Mouse (Mus musculus): ENCODE data around the gene Brd1. TPM values are rescaled to one million over a fixed set of nuclear protein-coding genes. Genes with fewer than 3 reads are reported as not detected.

The Brd1 gene
- polyA plus RNA-seq, 1 experiment from 2014 or later = 24.3 TPM

GRCm38 (mm10) chr15:88725036-88725435, 9.0 kb downstream of the Brd1 start:
- H3K4me2 ChIP-seq (ENCODE audit: low read depth, low read length) = no peak overlapping the region
- WGBS = 89% methylated on average over 5 of the region's 5 CpGs
- no peak overlapping the region for H3K9ac ChIP-seq (replicated peaks; ENCODE audit: low read length)
- no peaks in the 10 kb centered on the region for H3K4me1 ChIP-seq (ENCODE audit: control insufficient read depth, insufficient read depth, low read length)
- DNase-seq (ENCODE audit: low spot score) = no peak
- no peak for ATAC-seq (replicated peaks; ENCODE audit: insufficient number of reproducible peaks, low FRiP score, low TSS enrichment, low read depth)
- no peak overlapping the region for H3K27ac ChIP-seq (replicated peaks; ENCODE audit: low read depth, low read length)
- no peaks in the 10 kb centered on the region for H3K9me3 ChIP-seq (replicated peaks; ENCODE audit: control insufficient read depth, low read length)
- H3K27me3 ChIP-seq (ENCODE audit: control insufficient read depth, insufficient read depth, low read length) = no peaks in the 10 kb centered on the region
- peaks cover 20% of the 10 kb centered on the region for H3K36me3 ChIP-seq (replicated peaks; ENCODE audit: control insufficient read depth, insufficient read depth, low read depth, low read length)
- H3K4me3 ChIP-seq (ENCODE audit: low read depth, low read length) = no peak overlapping the region

- no peak for ATAC-seq (replicated peaks; ENCODE audit: insufficient number of reproducible peaks, low FRiP score, low TSS enrichment, low read depth)
- H3K27me3 ChIP-seq (ENCODE audit: control insufficient read depth, insufficient read depth, low read length) = no peaks in the 10 kb centered on the region
- H3K9me3 ChIP-seq (replicated peaks; ENCODE audit: control insufficient read depth, low read length) = no peaks in the 10 kb centered on the region
- peaks cover 13% of the 10 kb centered on the region for H3K36me3 ChIP-seq (replicated peaks; ENCODE audit: control insufficient read depth, insufficient read depth, low read depth, low read length)
- no peak overlapping the region for H3K4me3 ChIP-seq (ENCODE audit: low read depth, low read length)
- DNase-seq (ENCODE audit: low spot score) = no peak
- no peak overlapping the region for H3K9ac ChIP-seq (replicated peaks; ENCODE audit: low read length)
- no peak overlapping the region for H3K4me2 ChIP-seq (ENCODE audit: low read depth, low read length)
- 72% methylated on average over 7 of the region's 7 CpGs for WGBS
- no peaks in the 10 kb centered on the region for H3K4me1 ChIP-seq (ENCODE audit: control insufficient read depth, insufficient read depth, low read length)
- H3K27ac ChIP-seq (replicated peaks; ENCODE audit: low read depth, low read length) = no peak overlapping the region
Measured at GRCm38 (mm10) chr15:88724311-88724710, 9.7 kb downstream of the Brd1 start.

GRCm38 (mm10) chr15:88723205-88723604, 10.8 kb downstream of the Brd1 start:
- Histone ChIP-seq H3K4me3 (ENCODE audit: low read depth, low read length) (no peak overlapping the region), H3K9me3 (replicated peaks; ENCODE audit: control insufficient read depth, low read length) (no peaks in the 10 kb centered on the region), H3K27me3 (ENCODE audit: control insufficient read depth, insufficient read depth, low read length) (no peaks in the 10 kb centered on the region), H3K36me3 (replicated peaks; ENCODE audit: control insufficient read depth, insufficient read depth, low read depth, low read length) (peaks cover 7% of the 10 kb centered on the region; the same call in 1 of the 2 replicates), H3K4me2 (ENCODE audit: low read depth, low read length) (no peak overlapping the region), H3K9ac (replicated peaks; ENCODE audit: low read length) (no peak overlapping the region), H3K27ac (replicated peaks; ENCODE audit: low read depth, low read length) (no peak overlapping the region), H3K4me1 (ENCODE audit: control insufficient read depth, insufficient read depth, low read length) (no peaks in the 10 kb centered on the region)
- DNase-seq (ENCODE audit: low spot score) = no peak
- 90% methylated on average over 6 of the region's 6 CpGs for WGBS
- no peak for ATAC-seq (replicated peaks; ENCODE audit: insufficient number of reproducible peaks, low FRiP score, low TSS enrichment, low read depth)

GRCm38 (mm10) chr15:88717239-88717638, 16.8 kb downstream of the Brd1 start:
- Histone ChIP-seq H3K27ac (replicated peaks; ENCODE audit: low read depth, low read length) (no peak overlapping the region), H3K36me3 (replicated peaks; ENCODE audit: control insufficient read depth, insufficient read depth, low read depth, low read length) (peaks cover 11% of the 10 kb centered on the region), H3K4me1 (ENCODE audit: control insufficient read depth, insufficient read depth, low read length) (no peaks in the 10 kb centered on the region), H3K27me3 (ENCODE audit: control insufficient read depth, insufficient read depth, low read length) (no peaks in the 10 kb centered on the region), H3K4me2 (ENCODE audit: low read depth, low read length) (no peak overlapping the region), H3K9me3 (replicated peaks; ENCODE audit: control insufficient read depth, low read length) (no peaks in the 10 kb centered on the region), H3K4me3 (ENCODE audit: low read depth, low read length) (no peak overlapping the region), H3K9ac (replicated peaks; ENCODE audit: low read length) (no peak overlapping the region)
- ATAC-seq (replicated peaks; ENCODE audit: insufficient number of reproducible peaks, low FRiP score, low TSS enrichment, low read depth) (no peak), DNase-seq (ENCODE audit: low spot score) (no peak)
- WGBS = 64% methylated on average over 9 of the region's 9 CpGs

GRCm38 (mm10) chr15:88716350-88716749, 17.7 kb downstream of the Brd1 start:
- DNase-seq (ENCODE audit: low spot score) = peak; percentile 44

GRCm38 (mm10) chr15:88714021-88714589, 19.9 kb downstream of the Brd1 start:
- H3K9me3 ChIP-seq (replicated peaks; ENCODE audit: control insufficient read depth, low read length) = no peaks in the 10 kb centered on the region
- no peak overlapping the region for H3K9ac ChIP-seq (replicated peaks; ENCODE audit: low read length)
- H3K27ac ChIP-seq (replicated peaks; ENCODE audit: low read depth, low read length) = no peak overlapping the region
- 93% methylated on average over 6 of the region's 6 CpGs for WGBS
- ATAC-seq (replicated peaks; ENCODE audit: insufficient number of reproducible peaks, low FRiP score, low TSS enrichment, low read depth) = no peak
- DNase-seq (ENCODE audit: low spot score) = no peak
- H3K36me3 ChIP-seq (replicated peaks; ENCODE audit: control insufficient read depth, insufficient read depth, low read depth, low read length) = peaks cover 29% of the 10 kb centered on the region
- no peak overlapping the region for H3K4me3 ChIP-seq (ENCODE audit: low read depth, low read length)
- H3K4me2 ChIP-seq (ENCODE audit: low read depth, low read length) = no peak overlapping the region
- no peaks in the 10 kb centered on the region for H3K4me1 ChIP-seq (ENCODE audit: control insufficient read depth, insufficient read depth, low read length)
- no peaks in the 10 kb centered on the region for H3K27me3 ChIP-seq (ENCODE audit: control insufficient read depth, insufficient read depth, low read length)

More at GRCm38 (mm10) chr15:88716350-88716749, 17.7 kb downstream of the Brd1 start:
- peaks cover 18% of the 10 kb centered on the region for H3K36me3 ChIP-seq (replicated peaks; ENCODE audit: control insufficient read depth, insufficient read depth, low read depth, low read length)
- ATAC-seq (replicated peaks; ENCODE audit: insufficient number of reproducible peaks, low FRiP score, low TSS enrichment, low read depth) = no peak
- H3K9ac ChIP-seq (replicated peaks; ENCODE audit: low read length) = no peak overlapping the region
- no peak overlapping the region for H3K4me2 ChIP-seq (ENCODE audit: low read depth, low read length)
- no peak overlapping the region for H3K4me3 ChIP-seq (ENCODE audit: low read depth, low read length)
- no peaks in the 10 kb centered on the region for H3K4me1 ChIP-seq (ENCODE audit: control insufficient read depth, insufficient read depth, low read length)
- no peaks in the 10 kb centered on the region for H3K9me3 ChIP-seq (replicated peaks; ENCODE audit: control insufficient read depth, low read length)
- H3K27me3 ChIP-seq (ENCODE audit: control insufficient read depth, insufficient read depth, low read length) = no peaks in the 10 kb centered on the region
- H3K27ac ChIP-seq (replicated peaks; ENCODE audit: low read depth, low read length) = no peak overlapping the region

GRCm38 (mm10) chr15:88712501-88712900, 21.5 kb downstream of the Brd1 start:
- H3K9me3 ChIP-seq (replicated peaks; ENCODE audit: control insufficient read depth, low read length) = no peaks in the 10 kb centered on the region
- ATAC-seq (replicated peaks; ENCODE audit: insufficient number of reproducible peaks, low FRiP score, low TSS enrichment, low read depth) = no peak
- 92% methylated on average over 15 of the region's 15 CpGs for WGBS

GRCm38 (mm10) chr15:88709878-88710277, 24.2 kb downstream of the Brd1 start:
- H3K36me3 ChIP-seq (replicated peaks; ENCODE audit: control insufficient read depth, insufficient read depth, low read depth, low read length) = peaks cover 48% of the 10 kb centered on the region
- H3K27ac ChIP-seq (replicated peaks; ENCODE audit: low read depth, low read length) = no peak overlapping the region
- DNase-seq (ENCODE audit: low spot score) = no peak
- no peaks in the 10 kb centered on the region for H3K9me3 ChIP-seq (replicated peaks; ENCODE audit: control insufficient read depth, low read length)
- 95% methylated on average over 5 of the region's 5 CpGs for WGBS
- no peaks in the 10 kb centered on the region for H3K27me3 ChIP-seq (ENCODE audit: control insufficient read depth, insufficient read depth, low read length)
- no peaks in the 10 kb centered on the region for H3K4me1 ChIP-seq (ENCODE audit: control insufficient read depth, insufficient read depth, low read length)
- H3K4me2 ChIP-seq (ENCODE audit: low read depth, low read length) = no peak overlapping the region
- no peak overlapping the region for H3K4me3 ChIP-seq (ENCODE audit: low read depth, low read length)
- H3K9ac ChIP-seq (replicated peaks; ENCODE audit: low read length) = no peak overlapping the region
- ATAC-seq (replicated peaks; ENCODE audit: insufficient number of reproducible peaks, low FRiP score, low TSS enrichment, low read depth) = no peak

More at GRCm38 (mm10) chr15:88712501-88712900, 21.5 kb downstream of the Brd1 start:
- Histone ChIP-seq H3K4me1 (ENCODE audit: control insufficient read depth, insufficient read depth, low read length) (no peaks in the 10 kb centered on the region), H3K27ac (replicated peaks; ENCODE audit: low read depth, low read length) (no peak overlapping the region), H3K4me3 (ENCODE audit: low read depth, low read length) (no peak overlapping the region), H3K36me3 (replicated peaks; ENCODE audit: control insufficient read depth, insufficient read depth, low read depth, low read length) (peaks cover 36% of the 10 kb centered on the region), H3K9ac (replicated peaks; ENCODE audit: low read length) (no peak overlapping the region), H3K4me2 (ENCODE audit: low read depth, low read length) (no peak overlapping the region), H3K27me3 (ENCODE audit: control insufficient read depth, insufficient read depth, low read length) (no peaks in the 10 kb centered on the region)
- DNase-seq (ENCODE audit: low spot score) = no peak
